Mouse (Mus musculus) heart, postnatal 0 days (tissue): ENCODE data around the gene Bbx. TPM values are rescaled to one million over a fixed set of nuclear protein-coding genes. Genes with fewer than 3 reads are reported as not detected.

Source experiments
- ATAC-seq: fragments of 200-750 bp; cut with Nextera tagmentation; 2 replicates; pipeline ENCODE4 v1.8.0; 2017; ENCODE audit warnings: low read depth, moderate number of reproducible peaks, moderate library complexity; ENCODE audit not compliant: insufficient read depth
- DNase-seq: peaks from one replicate; pipeline ENCODE4 v3.0.0-alpha.2; 2016; ENCODE audit warnings: low spot score
- H3K27ac ChIP-seq: fragments of 300-500 bp; sonication (generic); 2 replicates; pipeline ENCODE4 v1.5.1; 2014; ENCODE audit warnings: low read depth, mild to moderate bottlenecking
- H3K27me3 ChIP-seq: fragments of 300-500 bp; sonication (generic); 2 replicates; pipeline ENCODE4 v1.6.1; 2014; ENCODE audit warnings: low read length, mixed read lengths; ENCODE audit not compliant: control insufficient read depth, insufficient read depth
- H3K36me3 ChIP-seq: fragments of 300-500 bp; sonication (generic); replicated peaks from 2 replicates; pipeline ENCODE4 v1.6.1; 2014; ENCODE audit warnings: low read length, mixed read lengths; ENCODE audit not compliant: control insufficient read depth, insufficient read depth
- H3K4me1 ChIP-seq: fragments of 300-500 bp; sonication (generic); 2 replicates; pipeline ENCODE4 v1.6.1; 2014; ENCODE audit warnings: antibody characterized with exemption; ENCODE audit not compliant: control insufficient read depth, insufficient read depth
- H3K4me2 ChIP-seq: fragments of 300-500 bp; sonication (generic); 2 replicates; pipeline ENCODE4 v1.6.1; 2014; ENCODE audit warnings: low read depth, mild to moderate bottlenecking, low read length, moderate library complexity
- H3K4me3 ChIP-seq: fragments of 300-500 bp; sonication (generic); 2 replicates; pipeline ENCODE4 v1.5.1; 2014; ENCODE audit warnings: low read depth, low read length
- H3K9ac ChIP-seq: fragments of 300-500 bp; sonication (generic); replicated peaks from 2 replicates; pipeline ENCODE4 v1.6.1; 2014; ENCODE audit warnings: low read depth, low read length, mixed read lengths
- H3K9me3 ChIP-seq: fragments of 300-500 bp; sonication (generic); replicated peaks from 2 replicates; pipeline ENCODE4 v1.6.1; 2016; ENCODE audit warnings: low read length; ENCODE audit not compliant: control insufficient read depth
- CTCF ChIP-seq: IDR thresholded peaks from 2 replicates; pipeline ENCODE4 v1.5.1; 2016; ENCODE audit warnings: antibody characterized with exemption, control low read depth, low read depth
- EP300 ChIP-seq: IDR thresholded peaks from 2 replicates; pipeline ENCODE4 v1.6.1; 2016; ENCODE audit warnings: antibody characterized with exemption, low read depth
- WGBS: fragments of 180-500 bp; shearing (Covaris S2); extraction: QIAGEN DNeasy Blood & Tissue Kit; methylation state at CpG from one replicate; pipeline ENCODE4 v1.1.7; 2014; 5-methylcytosine and 5-hydroxymethylcytosine counted together
- polyA plus RNA-seq: library from polyadenylated mRNA; unstranded; fragments of >200 nt; fragmentation: Nextera tagmentation; extraction: Ambion mirVana; gene quantifications from 2 replicates; pipeline ENCODE4 v1.2.1, GENCODE M21; 2015
- total RNA-seq: library from RNA; depleted of rRNA; stranded (reverse); fragments of >200 nt; gene quantifications from 2 replicates; pipeline ENCODE4 v1.2.3, GENCODE M21; 2014; ENCODE audit warnings: low replicate concordance

The Bbx gene
- total and polyA plus RNA-seq, 2 experiments from 2014 or later: 17.4 to 20.3 TPM

- no peaks in the 10 kb centered on the region for H3K27me3 ChIP-seq
- DNase-seq (no peak), ATAC-seq (no peak)
- no peak overlapping the region for H3K27ac ChIP-seq
- WGBS: 88% methylated on average over 4 of the region's 4 CpGs
- H3K9me3 ChIP-seq: no peaks in the 10 kb centered on the region
- no peak overlapping the region for H3K9ac ChIP-seq
- H3K4me1 ChIP-seq: peaks cover 5% of the 10 kb centered on the region; the same call in 1 of the 2 replicates
- peak; percentile 29; the same call in 1 of the 2 replicates for TF ChIP-seq CTCF
- no peak for TF ChIP-seq EP300
- no peaks in the 10 kb centered on the region for H3K36me3 ChIP-seq
- H3K4me2 ChIP-seq: no peak overlapping the region
- H3K4me3 ChIP-seq: no peak overlapping the region
These were observed 33.6 kb downstream of the Bbx start for GRCm38 (mm10) chr16:50398564-50398963.

GRCm38 (mm10) chr16:50395928-50396612 lies 36.1 kb downstream of the Bbx start:
- no peak for ATAC-seq
- WGBS: 62% methylated on average over 6 of the region's 6 CpGs
- no peak for TF ChIP-seq EP300
- no peak for TF ChIP-seq CTCF
- Histone ChIP-seq H3K4me2 (no peak overlapping the region), H3K4me1 (no peaks in the 10 kb centered on the region), H3K36me3 (no peaks in the 10 kb centered on the region), H3K9ac (no peak overlapping the region), H3K4me3 (no peak overlapping the region), H3K27me3 (no peaks in the 10 kb centered on the region), H3K9me3 (no peaks in the 10 kb centered on the region), H3K27ac (no peak overlapping the region)
- no peak for DNase-seq

GRCm38 (mm10) chr16:50388499-50388898 lies 43.7 kb downstream of the Bbx start:
- no peak overlapping the region for H3K4me2 ChIP-seq
- ATAC-seq: no peak
- no peak overlapping the region for H3K27ac ChIP-seq
- H3K36me3 ChIP-seq: no peaks in the 10 kb centered on the region
- no peaks in the 10 kb centered on the region for H3K9me3 ChIP-seq
- H3K4me3 ChIP-seq: no peak overlapping the region
- no peak overlapping the region for H3K9ac ChIP-seq
- DNase-seq: no peak
- H3K4me1 ChIP-seq: no peaks in the 10 kb centered on the region
- 64% methylated on average over 3 of the region's 3 CpGs for WGBS
- no peaks in the 10 kb centered on the region for H3K27me3 ChIP-seq
- TF ChIP-seq EP300: no peak
- TF ChIP-seq CTCF: no peak

- no peak for TF ChIP-seq CTCF
- TF ChIP-seq EP300: no peak
- no peak overlapping the region for H3K4me3 ChIP-seq
- H3K9ac ChIP-seq: no peak overlapping the region
- ATAC-seq (no peak), DNase-seq (no peak)
- no peak overlapping the region for H3K4me2 ChIP-seq
- no peaks in the 10 kb centered on the region for H3K36me3 ChIP-seq
- WGBS: 92% methylated on average over 8 of the region's 8 CpGs
- no peaks in the 10 kb centered on the region for H3K4me1 ChIP-seq
- no peak overlapping the region for H3K27ac ChIP-seq
- H3K9me3 ChIP-seq: no peaks in the 10 kb centered on the region
- H3K27me3 ChIP-seq: no peaks in the 10 kb centered on the region
These were observed 48.6 kb downstream of the Bbx start for GRCm38 (mm10) chr16:50383541-50383940.

- Histone ChIP-seq H3K27me3 (no peaks in the 10 kb centered on the region), H3K27ac (no peak overlapping the region), H3K4me3 (peak overlapping the region; percentile 4), H3K36me3 (no peaks in the 10 kb centered on the region), H3K9ac (no peak overlapping the region), H3K9me3 (no peaks in the 10 kb centered on the region), H3K4me1 (no peaks in the 10 kb centered on the region), H3K4me2 (peak overlapping the region; percentile 55)
- TF ChIP-seq EP300 (no peak), CTCF (no peak)
- DNase-seq: no peak
- WGBS: 41% methylated on average over 7 of the region's 7 CpGs
- ATAC-seq: peak; percentile 30; the same call in 1 of the 2 replicates
These were observed 50.8 kb downstream of the Bbx start for GRCm38 (mm10) chr16:50381351-50381746.
